Mouse (Mus musculus) mouse embryonic stem cell (cell line): ENCODE measurements around the gene Gm49322.

Experiments used
- in situ Hi-C, 2 experiments: fragments of 300-500 bp; cut with MboI; formaldehyde crosslinking; loops; 1 replicate in 1 of 2; 3 replicates in 1 of 2; pipeline ENCODE4 v1.14.3; 2019 to 2020; ENCODE audit warnings: low sequenced_read_pairs in 2 of 2, low pct_unique_long_range_greater_than_20kb in 1 of 2, mixed read lengths in 1 of 2; ENCODE audit not compliant: unreplicated experiment in 1 of 2

Gm49322 gene

GRCm38 (mm10) chr10:80664197-80665015 is 58.6 kb downstream of the Gm49322 start:
- in situ Hi-C loops, result no loop called here

GRCm38 (mm10) chr10:80665016-80665380 is 59.2 kb downstream of the Gm49322 start:
- in situ Hi-C loops, result no loop called here
